Mouse (Mus musculus) thymus, adult 2 months (tissue): ENCODE measurements around the gene Nutf2-ps1.

Source experiments
- CTCF ChIP-seq: fragments of 200-500 bp; IDR thresholded peaks from 2 replicates; pipeline ENCODE4 v1.5.1; 2012; ENCODE audit warnings: mild to moderate bottlenecking, control low read depth, low read length, moderate library complexity, borderline replicate concordance; ENCODE audit not compliant: control insufficient read depth, poor library complexity, insufficient read depth; ENCODE audit errors: extremely low read depth
- POLR2A ChIP-seq: fragments of 200-500 bp; IDR thresholded peaks from 2 replicates; pipeline ENCODE4 v1.6.1; 2012; ENCODE audit warnings: mild to moderate bottlenecking, low read length, control low read depth, moderate library complexity; ENCODE audit not compliant: control insufficient read depth, poor library complexity, insufficient read depth; ENCODE audit errors: extremely low read depth

GRCm38 (mm10) chr19:53554402-53554801 is 34.5 kb downstream of the Nutf2-ps1 start:
- TF ChIP-seq CTCF (no peak), POLR2A (no peak)
